Mouse (Mus musculus) hindbrain, embryonic 12.5 days (tissue): Measurements from ENCODE around the gene Ddx31. TPM values are rescaled to one million over a fixed set of nuclear protein-coding genes. Genes with fewer than 3 reads are reported as not detected.
A peak's percentile ranks its signal among the peaks of the same experiment; 100 is the strongest.

Source experiments
- ATAC-seq: fragments of 200-750 bp; cut with Nextera tagmentation; 2 replicates; pipeline ENCODE4 v1.8.0; 2017; ENCODE audit warnings: moderate TSS enrichment; ENCODE audit not compliant: low FRiP score
- H3K27ac ChIP-seq: fragments of 300-500 bp; sonication (generic); 2 replicates; pipeline ENCODE4 v1.5.1; 2016; ENCODE audit warnings: mild to moderate bottlenecking
- H3K27me3 ChIP-seq: fragments of 300-500 bp; sonication (generic); 2 replicates; pipeline ENCODE4 v1.6.1; 2016; ENCODE audit warnings: mild to moderate bottlenecking
- H3K36me3 ChIP-seq: fragments of 300-500 bp; sonication (generic); 2 replicates; pipeline ENCODE4 v1.6.1; 2016; ENCODE audit warnings: mild to moderate bottlenecking
- H3K4me1 ChIP-seq: fragments of 300-500 bp; sonication (generic); 2 replicates; pipeline ENCODE4 v1.6.1; 2016
- H3K4me2 ChIP-seq: fragments of 300-500 bp; sonication (generic); replicated peaks from 2 replicates; pipeline ENCODE4 v1.6.1; 2016; ENCODE audit warnings: mild to moderate bottlenecking
- H3K4me3 ChIP-seq: fragments of 300-500 bp; sonication (generic); 2 replicates; pipeline ENCODE4 v1.5.1; 2016; ENCODE audit warnings: mild to moderate bottlenecking
- H3K9ac ChIP-seq: fragments of 300-500 bp; sonication (generic); 2 replicates; pipeline ENCODE4 v1.6.1; 2016; ENCODE audit warnings: mild to moderate bottlenecking, moderate library complexity
- H3K9me3 ChIP-seq: fragments of 300-500 bp; sonication (generic); replicated peaks from 2 replicates; pipeline ENCODE4 v1.6.1; 2016; ENCODE audit warnings: mild to moderate bottlenecking
- WGBS: fragments of 180-500 bp; shearing (Covaris S2); methylation state at CpG from one replicate; pipeline ENCODE4 v1.1.7; 2016; 5-methylcytosine and 5-hydroxymethylcytosine counted together
- polyA plus RNA-seq: library from polyadenylated mRNA; unstranded; fragments of >200 nt; fragmentation: Nextera tagmentation; extraction: Ambion mirVana; gene quantifications from 2 replicates; pipeline ENCODE4 v1.2.1, GENCODE M21; 2016

Gene Ddx31
- polyA plus RNA-seq, 1 experiment from 2014 or later: 16.7 TPM

DNA sequence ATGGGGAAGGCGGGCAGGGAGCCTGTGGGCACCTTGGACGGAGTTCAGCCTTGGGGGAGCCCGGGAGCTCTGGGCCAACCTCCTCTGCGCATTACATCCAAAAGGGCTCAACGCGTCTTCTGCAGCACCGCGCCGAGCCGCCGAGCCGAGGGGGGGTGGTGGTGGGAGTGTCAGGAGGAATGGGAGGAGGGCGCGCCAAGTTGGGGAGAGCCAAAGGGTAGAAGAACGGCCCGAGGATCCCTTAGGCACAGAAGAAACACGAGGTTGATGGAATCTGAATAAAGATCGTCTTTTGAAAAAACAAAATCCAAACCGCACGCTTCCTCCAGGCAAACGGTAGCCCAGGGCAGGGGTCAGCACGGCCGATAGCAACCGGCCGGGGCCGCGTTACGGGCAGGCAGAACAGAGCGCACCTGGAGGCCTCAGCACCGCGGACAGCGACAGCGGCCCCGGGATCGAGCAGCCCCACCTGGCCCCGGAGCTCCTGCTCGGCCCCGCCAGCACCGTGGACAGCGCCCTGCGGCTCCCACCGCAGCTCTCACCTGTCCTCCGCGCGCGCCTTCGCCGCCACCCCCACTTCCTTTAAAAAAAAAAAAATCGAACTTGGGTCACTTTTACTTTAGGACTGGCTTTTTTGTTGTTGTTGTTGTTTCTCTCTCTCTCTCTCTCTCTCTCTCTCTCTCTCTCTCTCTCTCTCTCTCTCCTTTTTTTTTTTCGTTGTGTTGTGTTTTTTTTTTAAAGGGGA lies 75.7 kb downstream of the Ddx31 start:
- Histone ChIP-seq H3K27ac (no peak overlapping the region), H3K4me3 (peak overlapping the region; percentile 20; the same call in 1 of the 2 replicates), H3K27me3 (peaks cover 98% of the 10 kb centered on the region), H3K4me1 (peaks cover 32% of the 10 kb centered on the region), H3K9ac (peak overlapping the region; percentile 8; the same call in 1 of the 2 replicates), H3K9me3 (no peaks in the 10 kb centered on the region), H3K4me2 (peak overlapping the region; percentile 31), H3K36me3 (no peaks in the 10 kb centered on the region)
- WGBS: under 1% methylated on average over 48 of the region's 50 CpGs
- ATAC-seq: 0 out of 2 replicates have a peak, but pooled peaks have one; percentile 36

DNA sequence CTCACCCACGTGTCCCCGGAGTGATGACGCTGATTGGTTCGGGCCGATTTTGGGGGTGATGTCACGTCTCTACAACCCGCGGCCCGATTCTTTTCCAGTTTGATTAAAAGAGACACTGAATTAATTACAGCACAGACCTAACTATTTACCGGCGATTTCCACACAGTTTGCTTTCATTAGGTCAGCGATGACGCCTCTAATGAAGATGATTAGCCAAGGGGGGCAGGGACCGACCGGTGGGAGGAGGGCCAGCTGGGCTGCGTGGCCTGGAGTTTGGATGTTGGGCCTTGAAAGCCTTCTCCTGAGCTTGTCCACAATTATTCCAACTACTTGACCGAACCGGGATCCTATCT lies 76.3 kb downstream of the Ddx31 start, which contains the start of gene Barhl1:
TSS of gene Barhl1 (minus strand) at position 156 of the 353 bp plus-strand sequence.
- Histone ChIP-seq H3K9me3 (no peaks in the 10 kb centered on the region), H3K4me3 (peak within 1 kb of the TSS; percentile 20), H3K27ac (no peak within 1 kb of the TSS; the same call in 1 of the 2 replicates), H3K36me3 (no peaks in the 10 kb centered on the region), H3K27me3 (peaks cover 98% of the 10 kb centered on the region), H3K4me1 (peaks cover 27% of the 10 kb centered on the region), H3K9ac (peak within 1 kb of the TSS; percentile 13; the same call in 1 of the 2 replicates), H3K4me2 (peak within 1 kb of the TSS; percentile 44)
- 1% methylated on average over 18 of the region's 18 CpGs for WGBS
- ATAC-seq: no peak

DNA sequence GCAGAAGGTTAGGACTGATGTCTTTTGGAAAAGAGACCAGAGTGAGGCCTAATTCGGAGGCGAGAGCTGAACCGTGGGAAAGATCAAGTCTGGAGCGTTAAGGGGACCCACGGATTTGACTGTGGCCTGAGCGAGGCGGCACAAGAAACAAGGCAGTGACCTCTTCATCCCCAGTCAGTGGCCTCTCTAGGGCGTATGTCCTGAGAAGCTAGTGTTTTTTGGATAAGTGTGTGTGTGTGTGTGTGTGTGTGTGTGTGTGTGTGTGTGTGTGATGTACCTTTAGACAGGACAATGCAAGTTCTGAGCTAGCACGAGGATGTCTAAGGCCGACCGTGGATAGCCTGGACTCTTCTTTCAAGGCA lies 76.9 kb downstream of the Ddx31 start:
- peak overlapping the region; percentile 11; the same call in 1 of the 2 replicates for H3K4me3 ChIP-seq
- peaks cover 98% of the 10 kb centered on the region for H3K27me3 ChIP-seq
- no peak overlapping the region for H3K9ac ChIP-seq
- no peak overlapping the region for H3K4me2 ChIP-seq
- no peak overlapping the region; the same call in 1 of the 2 replicates for H3K27ac ChIP-seq
- peaks cover 21% of the 10 kb centered on the region for H3K4me1 ChIP-seq
- WGBS: 2% methylated on average over 11 of the region's 11 CpGs
- H3K36me3 ChIP-seq: no peaks in the 10 kb centered on the region
- no peak for ATAC-seq
- no peaks in the 10 kb centered on the region for H3K9me3 ChIP-seq

DNA sequence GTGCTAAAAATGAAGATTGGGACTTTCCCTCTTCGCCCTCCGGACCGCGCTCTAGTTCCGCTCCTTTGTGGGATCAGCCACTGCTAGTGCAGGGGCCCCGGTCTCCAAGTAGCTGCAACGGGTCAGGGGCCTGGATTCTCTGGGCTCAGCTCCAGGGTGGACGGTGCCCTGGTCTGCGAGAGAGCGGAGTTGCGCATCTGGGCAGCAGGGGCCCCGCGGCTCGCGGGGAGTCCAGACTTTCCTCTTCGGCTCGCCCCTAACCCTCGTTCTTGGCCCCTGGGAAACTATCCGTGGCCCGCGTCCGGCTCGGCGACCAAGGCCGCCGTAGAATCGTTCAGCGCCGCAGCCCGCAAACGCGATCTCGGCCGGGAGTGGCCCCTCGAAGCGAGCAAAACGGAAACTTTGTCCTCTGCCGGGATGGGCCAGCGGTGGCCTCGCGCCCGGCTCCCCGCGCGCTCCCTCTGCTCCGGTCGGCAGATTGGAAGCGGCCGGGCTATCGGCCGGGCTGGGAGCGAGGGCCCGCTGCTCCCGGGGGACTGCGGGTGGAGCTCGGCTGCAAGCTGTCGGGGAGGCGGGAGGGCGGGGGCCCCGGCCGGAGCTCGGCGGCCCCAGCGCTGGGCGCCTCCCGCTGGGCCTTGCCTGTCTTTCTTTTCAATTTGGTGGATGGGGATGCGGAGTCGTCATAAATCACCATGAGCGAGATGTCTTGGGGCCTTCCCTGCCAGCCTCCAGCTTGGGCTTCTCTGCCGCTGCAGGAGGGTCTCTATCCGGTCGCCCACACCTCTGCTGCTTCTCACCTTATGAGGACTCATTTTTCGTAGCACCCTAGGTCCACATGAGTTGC lies 77.5 kb downstream of the Ddx31 start:
- H3K9ac ChIP-seq: 0 out of 2 replicates have a peak overlapping the region, but pooled peaks have one; percentile 13
- H3K27ac ChIP-seq: no peak overlapping the region
- H3K36me3 ChIP-seq: no peaks in the 10 kb centered on the region
- under 1% methylated on average over 66 of the region's 73 CpGs for WGBS
- peak overlapping the region; percentile 11 for H3K4me3 ChIP-seq
- H3K4me1 ChIP-seq: peaks cover 18% of the 10 kb centered on the region
- H3K9me3 ChIP-seq: no peaks in the 10 kb centered on the region
- H3K27me3 ChIP-seq: peaks cover 98% of the 10 kb centered on the region
- H3K4me2 ChIP-seq: peak overlapping the region; percentile 44
- ATAC-seq: no peak

GRCm38 (mm10) chr2:28919001-28919400 lies 78.8 kb downstream of the Ddx31 start:
- no peaks in the 10 kb centered on the region for H3K9me3 ChIP-seq
- H3K27ac ChIP-seq: no peak overlapping the region
- H3K9ac ChIP-seq: no peak overlapping the region
- peaks cover 18% of the 10 kb centered on the region for H3K4me1 ChIP-seq
- H3K27me3 ChIP-seq: peaks cover 96% of the 10 kb centered on the region
- no peak for ATAC-seq
- no peaks in the 10 kb centered on the region for H3K36me3 ChIP-seq
- no peak overlapping the region for H3K4me3 ChIP-seq
- H3K4me2 ChIP-seq: no peak overlapping the region
- 0% methylated on average over 4 of the region's 4 CpGs for WGBS

- H3K9me3 ChIP-seq: no peaks in the 10 kb centered on the region
- H3K27me3 ChIP-seq: peaks cover 92% of the 10 kb centered on the region
- H3K27ac ChIP-seq: no peak overlapping the region
- H3K4me2 ChIP-seq: no peak overlapping the region
- no peak overlapping the region for H3K9ac ChIP-seq
- H3K4me3 ChIP-seq: no peak overlapping the region
- no peaks in the 10 kb centered on the region for H3K36me3 ChIP-seq
- WGBS: 1% methylated on average over 4 of the region's 4 CpGs
- ATAC-seq: peak; percentile 66
- no peaks in the 10 kb centered on the region for H3K4me1 ChIP-seq
These were observed 83.7 kb downstream of the Ddx31 start for GRCm38 (mm10) chr2:28923912-28924311.

DNA sequence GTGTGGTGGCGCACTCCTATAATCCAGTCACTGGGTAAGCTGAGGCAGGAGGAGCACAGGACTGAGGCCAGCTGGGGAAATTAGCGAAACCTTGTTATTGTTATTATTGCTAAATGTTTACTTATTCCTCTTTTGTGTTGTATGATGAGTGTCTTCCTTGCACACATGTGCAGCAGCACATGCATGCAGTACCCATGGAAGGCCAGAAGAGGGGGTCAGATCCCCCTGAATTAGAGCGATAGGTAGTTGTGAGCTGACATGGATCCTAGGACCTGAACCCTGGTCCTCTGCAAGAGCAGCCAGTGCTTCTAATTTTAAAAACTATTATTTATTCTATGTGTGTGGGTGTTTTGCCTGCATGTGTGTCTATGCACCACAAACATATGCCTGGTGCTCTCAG lies 90.4 kb downstream of the Ddx31 start:
- ATAC-seq: no peak

DNA sequence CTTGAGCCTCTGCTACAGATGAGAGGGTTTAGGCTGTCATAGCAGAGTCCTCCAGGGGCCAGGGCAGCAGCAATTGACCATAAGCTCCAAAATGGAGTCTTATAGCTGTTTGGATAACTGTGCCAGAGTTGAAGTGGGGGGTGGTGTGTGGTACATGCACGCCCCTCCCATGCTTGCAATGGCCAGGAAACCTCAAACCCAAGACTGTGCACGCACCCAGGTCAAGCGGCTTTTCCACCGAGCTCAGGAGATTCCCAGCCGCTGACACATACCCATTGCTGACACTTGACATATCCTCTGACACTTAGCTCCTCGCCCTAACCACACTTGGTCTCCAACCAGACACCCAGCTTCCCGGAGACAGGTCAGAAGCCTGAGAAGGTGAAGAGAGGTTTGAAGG lies 98.8 kb downstream of the Ddx31 start:
- Histone ChIP-seq H3K4me2 (no peak overlapping the region), H3K9ac (no peak overlapping the region), H3K36me3 (no peaks in the 10 kb centered on the region), H3K27ac (no peak overlapping the region), H3K27me3 (peaks cover 41% of the 10 kb centered on the region), H3K4me3 (no peak overlapping the region), H3K4me1 (peaks cover 18% of the 10 kb centered on the region), H3K9me3 (no peaks in the 10 kb centered on the region)
- WGBS: 71% methylated on average over 7 of the region's 7 CpGs
- ATAC-seq: no peak

More for the DNA sequence above, 90.4 kb downstream of the Ddx31 start:
- no peaks in the 10 kb centered on the region for H3K9me3 ChIP-seq
- no peaks in the 10 kb centered on the region for H3K36me3 ChIP-seq
- no peak overlapping the region for H3K27ac ChIP-seq
- H3K27me3 ChIP-seq: peaks cover 66% of the 10 kb centered on the region
- H3K4me2 ChIP-seq: no peak overlapping the region
- no peaks in the 10 kb centered on the region; the same call in 1 of the 2 replicates for H3K4me1 ChIP-seq
- WGBS: 94% methylated on average over 3 of the region's 3 CpGs
- no peak overlapping the region for H3K4me3 ChIP-seq
- H3K9ac ChIP-seq: no peak overlapping the region

DNA sequence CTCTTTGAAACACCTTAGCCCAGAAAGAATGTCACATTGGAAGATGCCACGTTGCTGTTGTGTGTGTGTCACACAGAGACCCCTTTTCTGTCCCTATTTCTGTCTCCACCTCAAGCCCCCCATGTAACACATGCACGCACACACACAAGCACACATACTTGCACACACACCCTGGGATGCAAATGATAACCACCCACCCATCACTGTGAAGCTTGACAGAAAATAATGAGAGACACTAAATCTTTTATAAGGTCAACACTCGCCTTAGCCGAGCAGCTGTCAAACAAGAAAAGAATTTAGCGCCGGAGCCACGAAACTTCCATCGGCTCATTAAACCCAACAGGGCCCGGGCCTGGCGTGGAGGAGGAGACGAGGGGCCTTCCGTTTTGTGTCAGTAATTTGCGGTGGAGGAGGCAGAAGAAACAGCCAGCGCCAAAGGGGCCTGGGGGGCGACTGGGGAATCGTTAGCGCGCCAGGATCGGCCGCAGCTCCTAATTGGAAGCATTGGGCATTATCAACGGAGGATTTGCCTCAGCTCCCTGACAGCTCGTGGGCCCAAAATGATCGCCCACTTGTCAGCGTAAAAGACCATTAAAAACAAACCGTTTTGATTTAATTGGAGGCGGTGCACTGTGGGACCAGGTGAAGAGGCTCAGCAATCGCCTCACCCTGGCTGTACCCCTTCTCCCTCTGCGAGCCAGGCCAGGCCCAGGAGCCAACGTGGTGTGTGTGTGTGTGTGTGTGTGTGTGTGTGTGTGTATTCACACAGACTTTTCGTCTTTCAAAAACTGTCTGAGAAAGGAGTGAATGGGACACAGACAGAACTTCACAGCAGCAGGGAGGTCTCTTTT lies 103.7 kb downstream of the Ddx31 start:
- Histone ChIP-seq H3K4me1 (peaks cover 31% of the 10 kb centered on the region), H3K4me2 (peak overlapping the region; percentile 13), H3K27ac (peak overlapping the region; percentile 25; the same call in 1 of the 2 replicates), H3K9me3 (no peaks in the 10 kb centered on the region), H3K9ac (no peak overlapping the region), H3K36me3 (no peaks in the 10 kb centered on the region), H3K27me3 (peaks cover 41% of the 10 kb centered on the region), H3K4me3 (no peak overlapping the region)
- WGBS: 27% methylated on average over 30 of the region's 30 CpGs
- ATAC-seq: peak; percentile 50; the same call in 1 of the 2 replicates

DNA sequence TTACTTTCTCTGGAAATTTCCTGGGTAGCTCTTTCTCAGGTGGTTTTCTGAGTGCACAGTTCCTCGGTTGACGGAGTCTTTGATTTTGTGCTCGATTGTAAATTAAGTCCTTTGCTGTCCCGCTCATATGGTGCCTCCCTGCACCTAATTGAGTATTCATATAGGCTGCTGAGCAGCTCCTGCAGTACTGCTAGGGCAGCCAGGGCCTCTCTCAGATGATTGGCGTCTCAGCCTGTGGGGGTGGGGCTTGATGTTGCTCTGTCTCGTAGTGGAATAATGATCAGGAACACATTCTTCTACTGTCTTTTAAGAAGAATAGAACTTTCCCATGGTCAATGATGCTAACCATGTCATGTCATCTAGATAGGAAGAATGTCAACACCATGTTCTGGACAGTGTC lies 105.2 kb downstream of the Ddx31 start:
- H3K27ac ChIP-seq: no peak overlapping the region
- H3K4me3 ChIP-seq: no peak overlapping the region
- H3K4me1 ChIP-seq: peaks cover 24% of the 10 kb centered on the region
- no peaks in the 10 kb centered on the region for H3K9me3 ChIP-seq
- peaks cover 38% of the 10 kb centered on the region for H3K27me3 ChIP-seq
- no peak for ATAC-seq
- H3K4me2 ChIP-seq: no peak overlapping the region
- H3K36me3 ChIP-seq: no peaks in the 10 kb centered on the region
- H3K9ac ChIP-seq: no peak overlapping the region
- WGBS: 41% methylated on average over 6 of the region's 6 CpGs

DNA sequence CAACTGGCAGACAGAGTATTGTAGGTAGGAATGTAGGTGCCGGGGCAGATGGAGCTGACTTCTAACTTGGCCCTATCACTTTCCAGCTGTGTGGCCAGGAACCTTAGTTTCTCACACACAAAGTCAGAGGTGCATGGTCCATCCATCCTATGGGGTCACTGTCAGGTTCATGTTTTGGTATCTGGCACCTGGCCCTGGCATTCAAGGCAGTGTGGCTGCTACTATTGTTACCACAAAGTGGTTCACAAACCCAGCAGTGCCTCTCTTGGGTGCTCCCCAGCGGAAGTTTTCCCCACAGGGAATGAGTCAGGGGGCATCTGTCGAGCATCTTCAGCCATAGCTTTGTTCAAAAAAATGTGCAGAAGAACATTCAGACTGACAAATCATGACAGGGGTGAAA lies 106.1 kb downstream of the Ddx31 start:
- no peak overlapping the region for H3K4me3 ChIP-seq
- no peak for ATAC-seq
- H3K4me2 ChIP-seq: no peak overlapping the region
- no peak overlapping the region for H3K27ac ChIP-seq
- H3K27me3 ChIP-seq: peaks cover 36% of the 10 kb centered on the region
- H3K36me3 ChIP-seq: no peaks in the 10 kb centered on the region
- no peak overlapping the region for H3K9ac ChIP-seq
- WGBS: 70% methylated on average over 3 of the region's 3 CpGs
- H3K4me1 ChIP-seq: peaks cover 24% of the 10 kb centered on the region
- H3K9me3 ChIP-seq: no peaks in the 10 kb centered on the region

DNA sequence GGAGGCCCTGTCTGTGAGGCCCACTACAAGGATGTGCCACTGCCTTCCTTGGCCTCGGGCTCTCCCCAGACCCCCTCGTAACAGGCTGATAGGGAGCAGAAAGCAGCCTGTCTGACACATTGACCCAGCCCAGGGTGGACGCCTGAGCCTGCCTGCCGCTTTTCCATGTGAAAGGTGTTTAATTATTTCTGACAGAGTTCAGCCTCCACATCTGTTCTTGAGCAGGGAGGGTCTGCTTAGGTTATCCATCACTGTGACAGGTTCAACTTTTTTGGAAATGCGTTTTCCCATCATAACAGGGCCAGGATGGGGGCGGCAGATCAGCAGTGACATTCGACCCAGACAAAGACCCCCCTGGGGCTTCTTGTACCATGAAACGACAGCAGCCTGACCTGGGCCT lies 112.8 kb downstream of the Ddx31 start:
- ATAC-seq: no peak
- Histone ChIP-seq H3K4me1 (peaks cover 7% of the 10 kb centered on the region), H3K27ac (no peak overlapping the region), H3K4me3 (no peak overlapping the region), H3K4me2 (no peak overlapping the region), H3K9me3 (no peaks in the 10 kb centered on the region), H3K9ac (no peak overlapping the region), H3K36me3 (no peaks in the 10 kb centered on the region), H3K27me3 (peaks cover 51% of the 10 kb centered on the region)
- 21% methylated on average over 8 of the region's 8 CpGs for WGBS
